Mouse (Mus musculus): ENCODE results near the gene Adam25. TPM values are rescaled to one million over a fixed set of nuclear protein-coding genes. Genes with fewer than 3 reads are reported as not detected.
"Not testable (repeated sequence)": the region's sequence is repeated elsewhere in the genome, so short reads cannot be mapped to it uniquely, and the experiment has no call there.

Adam25 gene
- polyA plus RNA-seq (2012; rRNA removed) = not detected in 2 replicates

DNA sequence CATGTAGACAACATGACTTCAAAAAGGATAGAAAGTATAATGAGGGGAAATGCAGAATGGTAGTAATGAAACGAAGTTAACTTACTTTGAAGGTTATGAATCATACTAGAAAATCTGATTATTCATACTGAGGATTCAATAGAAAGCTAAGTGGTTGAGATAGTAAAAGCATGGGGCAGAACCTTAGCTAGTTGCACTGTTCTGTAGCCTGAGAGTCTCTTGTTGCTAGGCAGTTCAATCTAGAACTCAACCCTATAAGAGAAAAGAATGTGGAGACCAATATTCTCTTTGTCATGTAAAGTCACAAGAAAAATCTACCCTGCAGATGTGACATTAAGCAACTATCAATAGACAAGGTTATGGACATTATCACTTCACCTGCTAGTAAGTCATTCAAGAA is at the start of gene Adam25:
Gene Adam25, plus strand, starts transcription at position 301 of the 400 bp plus-strand sequence.
- 47% methylated on average over 1 of the region's 1 CpGs for WGBS
- H3K27me3 ChIP-seq (ENCODE audit: control insufficient read depth, insufficient read depth, low read length); H3K36me3 ChIP-seq (ENCODE audit: control insufficient read depth, insufficient read depth, low read length); H3K27ac ChIP-seq (ENCODE audit: insufficient read depth, low read depth, low read length); H3K4me3 ChIP-seq (ENCODE audit: low read depth, low read length); H3K4me1 ChIP-seq (ENCODE audit: control insufficient read depth, insufficient read depth, insufficient read length, low read length): not testable (repeated sequence)

DNA sequence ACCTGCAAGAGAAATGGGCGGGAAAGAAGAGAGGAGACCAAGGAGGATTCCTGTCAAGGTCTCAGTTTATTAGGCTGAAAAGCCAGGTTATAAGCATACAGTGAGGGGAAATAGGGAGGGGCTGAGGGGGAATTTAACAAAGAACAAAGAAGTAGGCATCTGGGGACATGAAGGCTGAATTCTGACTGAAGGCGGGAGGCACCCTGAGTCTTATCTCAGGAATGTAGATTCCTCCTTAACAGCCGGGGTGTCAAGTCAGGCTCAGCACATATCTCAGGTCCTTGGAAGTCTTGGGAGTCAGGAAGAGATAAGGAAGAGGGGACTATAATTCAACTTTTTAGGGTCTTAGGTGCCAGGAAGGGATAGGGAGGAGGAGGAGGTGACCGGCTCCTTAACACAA is 36.6 kb upstream of the Adam25 start:
- H3K4me1 ChIP-seq (ENCODE audit: control insufficient read depth, insufficient read depth, insufficient read length, low read length); H3K27ac ChIP-seq (ENCODE audit: insufficient read depth, low read depth, low read length); H3K27me3 ChIP-seq (ENCODE audit: control insufficient read depth, insufficient read depth, low read length); H3K4me3 ChIP-seq (ENCODE audit: low read depth, low read length); H3K36me3 ChIP-seq (ENCODE audit: control insufficient read depth, insufficient read depth, low read length): not testable (repeated sequence)
- 96% methylated on average over 4 of the region's 4 CpGs for WGBS

DNA sequence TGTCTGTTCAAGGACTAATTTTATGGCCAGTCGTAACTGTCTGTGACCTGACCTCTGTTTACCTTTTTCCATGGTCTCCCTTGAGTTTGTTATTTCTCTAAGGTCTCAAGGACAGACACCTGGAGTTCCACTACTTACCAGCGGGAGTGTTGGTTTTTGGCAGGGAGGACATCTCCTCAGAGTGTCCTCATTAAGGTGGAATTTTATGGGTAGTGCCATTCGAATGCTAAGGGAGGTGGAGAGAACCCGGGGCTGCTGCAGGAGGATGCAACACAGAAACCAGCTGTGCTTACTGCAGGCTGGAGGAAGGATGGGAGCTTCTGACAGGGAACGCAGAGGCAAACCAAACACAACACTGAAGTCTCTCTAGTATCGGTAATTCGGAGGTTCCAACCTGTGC is 36.0 kb upstream of the Adam25 start:
- Histone ChIP-seq H3K4me3 (ENCODE audit: low read depth, low read length) (no peak overlapping the region), H3K36me3 (ENCODE audit: control insufficient read depth, insufficient read depth, low read length) (no peaks in the 10 kb centered on the region), H3K4me1 (ENCODE audit: control insufficient read depth, insufficient read depth, insufficient read length, low read length) (no peaks in the 10 kb centered on the region), H3K27ac (ENCODE audit: insufficient read depth, low read depth, low read length) (no peak overlapping the region), H3K27me3 (ENCODE audit: control insufficient read depth, insufficient read depth, low read length) (no peaks in the 10 kb centered on the region)
- no peak for TF ChIP-seq POLR2A (IDR thresholded peaks at IDR 0.05; ENCODE audit: low read depth, low read length)
- TF ChIP-seq CTCF (IDR thresholded peaks at IDR 0.05; ENCODE audit: extremely low read depth, insufficient read length, insufficient replicate concordance, low read depth, low read length) = no peak
- WGBS = 87% methylated on average over 7 of the region's 7 CpGs

DNA sequence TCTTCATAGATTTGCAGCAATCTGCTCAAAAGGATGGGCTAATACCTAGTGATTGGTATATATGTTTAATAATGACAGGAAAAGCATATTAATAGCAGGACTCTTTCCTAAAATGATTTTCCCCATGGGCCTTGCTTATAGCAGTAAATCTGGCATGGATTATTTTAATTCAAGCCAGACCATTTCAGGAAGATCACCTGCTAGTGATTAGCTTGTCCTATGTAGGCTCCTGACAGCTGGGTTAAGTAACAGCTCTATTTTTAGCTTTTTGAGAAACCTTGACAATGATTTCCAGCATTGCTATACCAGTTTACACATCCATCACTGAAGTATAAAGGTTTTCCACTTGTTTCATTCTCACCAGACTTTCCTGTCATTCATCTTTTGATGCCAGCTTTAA is 31.3 kb downstream of the Adam25 start:
- no peak for TF ChIP-seq POLR2A (IDR thresholded peaks at IDR 0.05; ENCODE audit: low read depth, low read length)
- TF ChIP-seq CTCF (IDR thresholded peaks at IDR 0.05; ENCODE audit: extremely low read depth, insufficient read length, insufficient replicate concordance, low read depth, low read length) = no peak
- no peaks in the 10 kb centered on the region for H3K4me1 ChIP-seq (ENCODE audit: control insufficient read depth, insufficient read depth, insufficient read length, low read length)
- no peak overlapping the region for H3K4me3 ChIP-seq (ENCODE audit: low read depth, low read length)
- H3K27me3 ChIP-seq (ENCODE audit: control insufficient read depth, insufficient read depth, low read length) = no peaks in the 10 kb centered on the region
- no peaks in the 10 kb centered on the region for H3K36me3 ChIP-seq (ENCODE audit: control insufficient read depth, insufficient read depth, low read length)
- no peak overlapping the region for H3K27ac ChIP-seq (ENCODE audit: insufficient read depth, low read depth, low read length)

DNA sequence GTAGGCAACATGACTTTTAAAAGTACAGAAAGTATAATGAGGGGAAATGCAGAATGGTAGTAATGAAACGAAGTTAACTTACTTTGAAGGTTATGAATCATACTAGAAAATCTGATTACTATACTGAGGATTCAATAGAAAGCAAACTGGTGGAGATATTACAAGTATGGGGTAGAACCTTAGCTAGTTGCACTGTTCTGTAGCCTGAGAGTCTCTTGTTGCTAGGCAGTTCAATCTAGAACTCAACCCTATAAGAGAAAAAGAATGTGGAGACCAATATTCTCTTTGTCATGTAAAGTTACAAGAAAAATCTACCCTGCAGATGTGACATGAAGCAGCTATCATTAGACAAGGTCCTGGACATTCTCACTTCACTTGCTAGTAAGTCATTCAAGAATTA is 41.0 kb downstream of the Adam25 start, which contains the start of gene Adam20:
Gene Adam20, plus strand, starts transcription at position 301 of the 400 bp plus-strand sequence.
- H3K27me3 ChIP-seq (ENCODE audit: control insufficient read depth, insufficient read depth, low read length); H3K27ac ChIP-seq (ENCODE audit: insufficient read depth, low read depth, low read length); H3K4me1 ChIP-seq (ENCODE audit: control insufficient read depth, insufficient read depth, insufficient read length, low read length); H3K36me3 ChIP-seq (ENCODE audit: control insufficient read depth, insufficient read depth, low read length); H3K4me3 ChIP-seq (ENCODE audit: low read depth, low read length): not testable (repeated sequence)
- WGBS = 68% methylated on average over 1 of the region's 1 CpGs

DNA sequence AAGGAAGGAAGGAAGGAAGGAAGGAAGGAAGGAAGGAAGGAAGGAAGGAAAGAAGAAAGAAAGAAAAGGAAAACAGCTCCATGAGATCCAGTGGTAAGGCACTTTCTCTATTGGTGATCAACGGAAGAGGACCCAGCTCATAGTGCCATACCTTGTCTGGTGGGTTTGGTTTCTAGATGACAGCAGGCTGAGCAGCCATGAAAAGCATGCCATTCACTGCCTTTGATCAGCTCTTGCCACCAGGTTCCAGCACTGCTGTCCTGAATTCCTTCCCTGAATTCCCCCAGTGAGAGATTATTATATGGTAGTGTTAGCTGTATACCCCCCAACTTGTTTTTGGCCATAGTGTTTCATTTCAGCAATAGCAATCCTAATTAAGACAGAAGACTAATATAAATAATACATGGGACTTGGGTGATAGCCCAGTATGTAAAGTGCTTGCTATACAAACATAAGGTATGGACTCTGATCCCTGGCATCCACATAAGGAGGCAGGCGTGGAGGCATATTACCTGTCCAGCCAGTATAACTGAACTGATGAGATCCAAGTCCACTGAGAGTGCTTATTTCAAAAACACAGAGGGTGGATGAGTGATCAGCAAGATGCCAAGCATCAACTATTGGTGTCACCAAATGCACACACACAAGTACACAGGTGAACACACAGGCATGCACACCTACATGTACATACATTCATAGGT is 51.5 kb downstream of the Adam25 start:
- WGBS = 29% methylated on average over 2 of the region's 2 CpGs
- Histone ChIP-seq H3K36me3 (ENCODE audit: control insufficient read depth, insufficient read depth, low read length) (no peaks in the 10 kb centered on the region), H3K4me1 (ENCODE audit: control insufficient read depth, insufficient read depth, insufficient read length, low read length) (peaks cover 3% of the 10 kb centered on the region; the same call in 1 of the 2 replicates), H3K27me3 (ENCODE audit: control insufficient read depth, insufficient read depth, low read length) (no peaks in the 10 kb centered on the region), H3K4me3 (ENCODE audit: low read depth, low read length) (no peak overlapping the region), H3K27ac (ENCODE audit: insufficient read depth, low read depth, low read length) (peak overlapping the region; percentile 81)
- TF ChIP-seq CTCF (IDR thresholded peaks at IDR 0.05; ENCODE audit: extremely low read depth, insufficient read length, insufficient replicate concordance, low read depth, low read length) = no peak
- TF ChIP-seq POLR2A (IDR thresholded peaks at IDR 0.05; ENCODE audit: low read depth, low read length) = no peak

Other genes starting within 250 kb of the Adam25 start
- not detected in 2 replicates for gene Adam24, start 77.1 kb upstream of the Adam25 start, polyA plus RNA-seq (2012; rRNA removed)
- not detected in 2 replicates for gene Adam20, start 41.1 kb downstream of the Adam25 start, polyA plus RNA-seq (2012; rRNA removed)
- not detected in 2 replicates for gene Adam39, start 70.8 kb downstream of the Adam25 start, polyA plus RNA-seq (2012; rRNA removed)